Mouse (Mus musculus) heart, adult 2 months (tissue): ENCODE measurements around the gene Lad1.

Experiments
- CTCF ChIP-seq: fragments of 200-600 bp; IDR thresholded peaks from 2 replicates; pipeline ENCODE4 v1.8.1; 2022; ENCODE audit warnings: antibody characterized with exemption, mild to moderate bottlenecking, moderate library complexity
- EP300 ChIP-seq: fragments of 200-500 bp; IDR thresholded peaks from 2 replicates; pipeline ENCODE4 v1.6.1; 2011; ENCODE audit warnings: low read depth, low read length, control low read depth; ENCODE audit not compliant: insufficient read depth

DNA sequence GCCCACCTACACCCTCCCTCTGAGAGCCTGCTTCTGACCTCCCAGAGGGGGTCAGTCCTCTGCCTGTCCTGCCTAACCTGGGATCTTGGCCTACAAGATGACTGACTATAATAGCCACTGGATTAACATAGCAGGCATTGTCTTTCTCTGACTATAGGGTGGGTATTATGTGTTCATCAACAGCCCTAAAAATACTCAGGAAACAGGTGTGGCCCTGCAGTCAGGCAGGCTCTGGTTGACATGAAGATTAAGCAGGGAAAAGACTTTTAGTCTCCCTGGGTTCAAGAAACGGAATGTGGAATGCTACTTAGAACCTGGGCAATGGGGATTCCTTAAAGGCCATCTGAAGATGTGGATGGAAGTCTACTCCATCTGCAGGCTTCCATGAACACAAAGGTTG is 19.9 kb upstream of the Lad1 start:
- TF ChIP-seq EP300, result no peak
- TF ChIP-seq CTCF, result no peak
